Mouse (Mus musculus): ENCODE data around the gene Clec16a. TPM values are rescaled to one million over a fixed set of nuclear protein-coding genes. Genes with fewer than 3 reads are reported as not detected.

Clec16a gene
- polyA plus RNA-seq, 1 experiment from 2014 or later = 51.6 TPM

Other genes starting within 250 kb of the Clec16a start
- gene Emp2, start 231.4 kb upstream of the Clec16a start, polyA plus RNA-seq (2016; fragmentation: Nextera tagmentation; extraction: Ambion mirVana) = 2.9 and 4.4 TPM in 2 replicates
- 0.22 TPM in 1 of 2 replicates, not detected in the other for gene Tekt5, start 149.8 kb upstream of the Clec16a start, polyA plus RNA-seq (2016; fragmentation: Nextera tagmentation; extraction: Ambion mirVana)
- gene Nubp1, start 133.4 kb upstream of the Clec16a start, polyA plus RNA-seq (2016; fragmentation: Nextera tagmentation; extraction: Ambion mirVana) = 53.4 and 61.7 TPM in 2 replicates
- gene Tvp23a, start 98.0 kb upstream of the Clec16a start, polyA plus RNA-seq (2016; fragmentation: Nextera tagmentation; extraction: Ambion mirVana) = 35.5 and 35.6 TPM in 2 replicates
- 0.46 TPM in 2 replicates for gene Ciita, start 65.3 kb upstream of the Clec16a start, polyA plus RNA-seq (2016; fragmentation: Nextera tagmentation; extraction: Ambion mirVana)
- gene Dexi, start 2.3 kb upstream of the Clec16a start, polyA plus RNA-seq (2016; fragmentation: Nextera tagmentation; extraction: Ambion mirVana) = 25.6 and 26.2 TPM in 2 replicates
- 2.5 and 3.4 TPM in 2 replicates for gene Socs1, start 240.2 kb downstream of the Clec16a start, polyA plus RNA-seq (2016; fragmentation: Nextera tagmentation; extraction: Ambion mirVana)
- gene Tnp2, start 243.3 kb downstream of the Clec16a start, polyA plus RNA-seq (2016; fragmentation: Nextera tagmentation; extraction: Ambion mirVana) = not detected in 2 replicates
- gene Prm3, start 245.6 kb downstream of the Clec16a start, polyA plus RNA-seq (2016; fragmentation: Nextera tagmentation; extraction: Ambion mirVana) = not detected in 2 replicates

All from midbrain, embryonic 12.5 days (tissue).